11 mouse cellular contexts compared by ENCODE assay signal in the genomic region with DNA sequence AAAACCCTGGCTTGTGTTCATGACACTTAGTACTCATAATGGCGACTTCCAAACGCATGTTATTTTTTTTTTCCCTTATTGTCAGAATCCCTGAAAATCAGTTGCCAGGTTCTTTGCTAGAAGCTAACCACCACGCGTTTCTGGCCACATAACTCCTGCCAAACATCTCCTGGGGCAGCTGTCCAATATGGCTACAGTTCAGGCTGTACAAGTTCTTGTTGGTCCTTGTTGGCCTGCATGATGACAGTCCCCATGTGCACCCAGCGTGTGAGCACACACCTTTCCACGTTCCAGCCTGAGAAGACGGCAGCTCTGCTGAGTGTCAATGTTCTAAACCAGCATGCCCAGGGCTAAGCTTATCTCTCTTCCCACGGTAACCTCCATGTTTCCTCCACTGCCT. TPM values are rescaled to one million over a fixed set of nuclear protein-coding genes. Genes with fewer than 3 reads are reported as not detected.
DNase-seq lines count a peak whose midpoint lies in the region; TF ChIP-seq lines count a peak whose summit lies in the region.
"Had no signal": no experiment of that assay in that cellular context is flagged by ENCODE, and none has a peak within 500 bp of the region (broad histone marks: within the 10 kb centered on the region; RNA-seq: fewer than 3 reads in every experiment).

No protein-coding gene starts in this region.

- H3K27ac ChIP-seq in layer of hippocampus, adult 2 months: peak overlapping the region; percentile 5; the same call in 1 of the 2 replicates
- H3K27ac ChIP-seq: kidney, embryonic 15.5 days; liver, embryonic 12.5 days had no signal

- no peak for TF ChIP-seq CTCF in layer of hippocampus, adult 2 months (conservative IDR thresholded peaks at IDR 0.05)

- no peak for DNase-seq in layer of hippocampus, adult 2 months (ENCODE audit: low spot score in 2 of 2)
- DNase-seq in layer of hippocampus, adult 9-11 months: no peak
- DNase-seq in cerebellum, postnatal 14 days: peak; percentile 62 to 72
- DNase-seq in heart, adult 8-10 months (ENCODE audit: low spot score): peak; percentile 48
- DNase-seq in heart, postnatal 4 days: peak; percentile 23
- no peak for DNase-seq in layer of hippocampus, postnatal 25 days (ENCODE audit: extremely low spot score in 1 of 2, low spot score in 1 of 2)
- DNase-seq in retina, postnatal 1 day: no peak
- DNase-seq: adrenal gland, adult 2 months; lung, postnatal 14 days had no signal

- no peak overlapping the region for H3K4me3 ChIP-seq in layer of hippocampus, adult 2 months
- H3K4me3 ChIP-seq: kidney, embryonic 15.5 days; liver, embryonic 12.5 days had no signal

RNA-seq across cellular contexts. Expression of gene Fbxo10, which starts 29.0 kb away (rescaled TPM):
- 10 to 100 TPM; 46.1 to 48.0 TPM for total RNA-seq in layer of hippocampus, adult 2 months (2021)
- total RNA-seq in heart, adult 8-10 months (2022): 10 to 100 TPM in 3 of 4 experiments, 1 to 10 TPM in 1; 8.2 to 11.5 (median 10.7) TPM
- total RNA-seq in heart, postnatal 4 days (2021): 10 to 100 TPM; 21.3 to 23.1 TPM
- total RNA-seq in layer of hippocampus, postnatal 25 days (2021): 10 to 100 TPM; 41.1 to 44.4 TPM

RNA-seq across cellular contexts. Expression of gene Polr1e, which starts 37.1 kb away (rescaled TPM):
- total RNA-seq in layer of hippocampus, adult 2 months (2021): 10 to 100 TPM; 11.3 to 12.8 TPM
- 10 to 100 TPM; 17.5 to 23.3 (median 20.6) TPM for total RNA-seq in heart, adult 8-10 months (2022)
- 10 to 100 TPM; 41.6 to 45.0 TPM for total RNA-seq in heart, postnatal 4 days (2021)
- total RNA-seq in layer of hippocampus, postnatal 25 days (2021): 10 to 100 TPM in 1 of 2 experiments, 1 to 10 TPM in 1; 9.1 to 10.5 TPM

RNA-seq across cellular contexts. Expression of gene Zbtb5, which starts 43.2 kb away (rescaled TPM):
- 10 to 100 TPM in 1 of 2 experiments, 1 to 10 TPM in 1; 9.3 to 10.1 TPM for total RNA-seq in layer of hippocampus, adult 2 months (2021)
- 1 to 10 TPM; 3.8 to 5.2 (median 4.6) TPM for total RNA-seq in heart, adult 8-10 months (2022)
- 10 to 100 TPM; 10.5 to 11.9 TPM for total RNA-seq in heart, postnatal 4 days (2021)
- total RNA-seq in layer of hippocampus, postnatal 25 days (2021): 10 to 100 TPM; 10.1 TPM

RNA-seq across cellular contexts. Expression of gene Tomm5, which starts 52.5 kb away (rescaled TPM):
- 10 to 100 TPM; 58.4 to 67.6 TPM for total RNA-seq in layer of hippocampus, adult 2 months (2021)
- 100 to 1,000 TPM; 234 to 269 (median 250) TPM for total RNA-seq in heart, adult 8-10 months (2022)
- total RNA-seq in heart, postnatal 4 days (2021): 100 to 1,000 TPM; 119 to 141 TPM
- 10 to 100 TPM; 62.1 to 76.6 TPM for total RNA-seq in layer of hippocampus, postnatal 25 days (2021)

Comparison
In these comparisons a context has a peak if more than half of its experiments do, and no peak if none do; other contexts are left out.
1. DNase-seq: peak in cerebellum, postnatal 14 days (2 of 2), heart, adult 8-10 months (single experiment) and heart, postnatal 4 days (single experiment); none in layer of hippocampus, adult 2 months (0 of 2), layer of hippocampus, adult 9-11 months (single experiment), layer of hippocampus, postnatal 25 days (0 of 2) and retina, postnatal 1 day (single experiment).